Mouse (Mus musculus) G1E (cell line): Measurements from ENCODE around the gene Tulp2.

Experiments
- CTCF ChIP-seq: IDR thresholded peaks from 2 replicates; pipeline ENCODE4 v1.5.1; 2012; ENCODE audit warnings: low read depth, low read length, inconsistent platforms, mixed read lengths
- GATA1 ChIP-seq: IDR thresholded peaks from 2 replicates; pipeline ENCODE4 v1.6.1; 2012; ENCODE audit warnings: borderline replicate concordance, low read length, inconsistent platforms, mixed read lengths
- POLR2AphosphoS5 ChIP-seq: IDR thresholded peaks from 2 replicates; pipeline ENCODE4 v1.6.1; 2012; ENCODE audit warnings: low read depth, low read length, inconsistent platforms; ENCODE audit not compliant: insufficient replicate concordance
- TAL1 ChIP-seq: conservative IDR thresholded peaks from 2 replicates; pipeline ENCODE4 v1.6.1; 2012; ENCODE audit warnings: low read depth, low read length, inconsistent platforms, mixed read lengths

- TF ChIP-seq CTCF (no peak), GATA1 (no peak), POLR2AphosphoS5 (no peak), TAL1 (no peak)
Observed at GRCm38 (mm10) chr7:45462325-45462724, 19.4 kb upstream of the Tulp2 start.
